Mouse (Mus musculus) lung, postnatal 25 days (tissue): ENCODE measurements around the gene Elmo1.
"Not testable (repeated sequence)": the region's sequence is repeated elsewhere in the genome, so short reads cannot be mapped to it uniquely, and the experiment has no call there.

Experiments
- DNase-seq: peaks from one replicate; pipeline ENCODE4 v3.0.0; 2022; ENCODE audit warnings: low spot score

The Elmo1 gene

GRCm38 (mm10) chr13:20615596-20616469 is 525.4 kb downstream of the Elmo1 start:
- DNase-seq, result no peak

- no peak for DNase-seq
Measured at GRCm38 (mm10) chr13:20619946-20620345, 529.5 kb downstream of the Elmo1 start.

- no peak for DNase-seq
Measured at GRCm38 (mm10) chr13:20623071-20623850, 532.9 kb downstream of the Elmo1 start.

- no peak for DNase-seq
Measured at GRCm38 (mm10) chr13:20627796-20628195, 537.4 kb downstream of the Elmo1 start.

- no peak for DNase-seq
Measured at GRCm38 (mm10) chr13:20632477-20632876, 542.1 kb downstream of the Elmo1 start.

- DNase-seq, result not testable (repeated sequence)
Measured at GRCm38 (mm10) chr13:20634679-20635078, 544.3 kb downstream of the Elmo1 start.

GRCm38 (mm10) chr13:20635646-20636045 is 545.2 kb downstream of the Elmo1 start:
- no peak for DNase-seq
